Mouse (Mus musculus) spleen, postnatal 10 days (tissue): ENCODE measurements around the gene Fancd2.

Experiments used
- DNase-seq, 2 experiments: peaks; one replicate each; pipeline ENCODE4 v3.0.0; 2021 to 2022; ENCODE audit warnings: low spot score in 2 of 2

The Fancd2 gene

GRCm38 (mm10) chr6:113609293-113609692 is 77.8 kb downstream of the Fancd2 start:
- DNase-seq, result no peak

- DNase-seq, result no peak
Measured at GRCm38 (mm10) chr6:113612258-113612969, 80.9 kb downstream of the Fancd2 start.

- no peak for DNase-seq
Measured at GRCm38 (mm10) chr6:113614152-113614551, 82.7 kb downstream of the Fancd2 start.

GRCm38 (mm10) chr6:113614997-113615396 is 83.5 kb downstream of the Fancd2 start:
- no peak for DNase-seq

- DNase-seq, result no peak
Measured at GRCm38 (mm10) chr6:113615489-113615888, 84.0 kb downstream of the Fancd2 start.

GRCm38 (mm10) chr6:113623386-113623785 is 91.9 kb downstream of the Fancd2 start:
- DNase-seq, result no peak

- peak; percentile 85 to 93 for DNase-seq
Measured at GRCm38 (mm10) chr6:113623941-113624751, 92.7 kb downstream of the Fancd2 start, which contains the start of gene Vhl. TSS of gene Vhl (plus strand) at chr6:113623959.

- no peak for DNase-seq
Measured at GRCm38 (mm10) chr6:113624989-113625770, 93.7 kb downstream of the Fancd2 start.

GRCm38 (mm10) chr6:113630322-113630721 is 98.8 kb downstream of the Fancd2 start:
- DNase-seq, result no peak

- DNase-seq, result no peak
Measured at GRCm38 (mm10) chr6:113632863-113633262, 101.4 kb downstream of the Fancd2 start.

- peak; percentile 90 to 96 for DNase-seq
Measured at GRCm38 (mm10) chr6:113638302-113639040, 107.0 kb downstream of the Fancd2 start, which contains the start of gene Irak2. TSS of gene Irak2 (plus strand) at chr6:113638467.

- DNase-seq, result no peak
Measured at GRCm38 (mm10) chr6:113639201-113639600, 107.7 kb downstream of the Fancd2 start.

- DNase-seq, result no peak
Measured at GRCm38 (mm10) chr6:113642605-113643004, 111.1 kb downstream of the Fancd2 start.

- no peak for DNase-seq
Measured at GRCm38 (mm10) chr6:113643021-113643420, 111.5 kb downstream of the Fancd2 start.

GRCm38 (mm10) chr6:113643967-113644366 is 112.5 kb downstream of the Fancd2 start:
- no peak for DNase-seq

GRCm38 (mm10) chr6:113644808-113645207 is 113.3 kb downstream of the Fancd2 start:
- no peak for DNase-seq
